Mouse (Mus musculus): ENCODE data around the gene Atp1b2. TPM values are rescaled to one million over a fixed set of nuclear protein-coding genes. Genes with fewer than 3 reads are reported as not detected.

Gene Atp1b2
- polyA plus RNA-seq, 1 experiment from 2014 or later = 3.2 TPM

GRCm38 (mm10) chr11:69564391-69564790 lies 41.4 kb downstream of the Atp1b2 start:
- peaks cover 6% of the 10 kb centered on the region; the same call in 1 of the 2 replicates for H3K27me3 ChIP-seq (replicated peaks; ENCODE audit: low read depth, poor library complexity, severe bottlenecking)
- H3K36me3 ChIP-seq (replicated peaks) = peaks cover 84% of the 10 kb centered on the region
- 55% methylated on average over 3 of the region's 3 CpGs for WGBS
- H3K27ac ChIP-seq (replicated peaks) = 0 out of 2 replicates have a peak overlapping the region, but pooled peaks have one; percentile 26
- no peak for DNase-seq (ENCODE audit: low spot score)
- no peak overlapping the region for H3K4me3 ChIP-seq
- no peaks in the 10 kb centered on the region for H3K9me3 ChIP-seq
- H3K4me1 ChIP-seq = peaks cover 65% of the 10 kb centered on the region

- Histone ChIP-seq H3K27me3 (replicated peaks; ENCODE audit: low read depth, poor library complexity, severe bottlenecking) (peaks cover 6% of the 10 kb centered on the region; the same call in 1 of the 2 replicates), H3K4me1 (peaks cover 75% of the 10 kb centered on the region), H3K36me3 (replicated peaks) (peaks cover 76% of the 10 kb centered on the region), H3K4me3 (peak overlapping the region; percentile 1; the same call in 1 of the 2 replicates), H3K27ac (replicated peaks) (peak overlapping the region; percentile 36), H3K9me3 (no peaks in the 10 kb centered on the region)
- WGBS = 67% methylated on average over 13 of the region's 13 CpGs
- DNase-seq (ENCODE audit: low spot score) = peak; percentile 48
These were observed 42.4 kb downstream of the Atp1b2 start for GRCm38 (mm10) chr11:69563373-69563772.

- H3K27me3 ChIP-seq (replicated peaks; ENCODE audit: low read depth, poor library complexity, severe bottlenecking) = peaks cover 22% of the 10 kb centered on the region
- peak; percentile 81 for DNase-seq (ENCODE audit: low spot score)
- H3K36me3 ChIP-seq (replicated peaks) = peaks cover 65% of the 10 kb centered on the region
- 10% methylated on average over 16 of the region's 16 CpGs for WGBS
- peak overlapping the region; percentile 97 for H3K27ac ChIP-seq (replicated peaks)
- H3K9me3 ChIP-seq = no peaks in the 10 kb centered on the region
- peaks cover 97% of the 10 kb centered on the region for H3K4me1 ChIP-seq
- H3K4me3 ChIP-seq = peak overlapping the region; percentile 89
These were observed 44.6 kb downstream of the Atp1b2 start for GRCm38 (mm10) chr11:69560896-69561854.

GRCm38 (mm10) chr11:69559851-69560765 lies 45.6 kb downstream of the Atp1b2 start, which contains the start of gene Efnb3:
Efnb3 (minus strand) TSS chr11:69560205.
- Histone ChIP-seq H3K27me3 (replicated peaks; ENCODE audit: low read depth, poor library complexity, severe bottlenecking) (peaks cover 25% of the 10 kb centered on the region), H3K9me3 (no peaks in the 10 kb centered on the region), H3K27ac (replicated peaks) (peak within 1 kb of the TSS; percentile 97), H3K36me3 (replicated peaks) (peaks cover 65% of the 10 kb centered on the region), H3K4me3 (peak within 1 kb of the TSS; percentile 89), H3K4me1 (peaks cover 95% of the 10 kb centered on the region)
- DNase-seq (ENCODE audit: low spot score) = peak; percentile 89
- WGBS = under 1% methylated on average over 59 of the region's 59 CpGs

GRCm38 (mm10) chr11:69559183-69559582 lies 46.6 kb downstream of the Atp1b2 start:
- no peak for DNase-seq (ENCODE audit: low spot score)
- peaks cover 95% of the 10 kb centered on the region for H3K4me1 ChIP-seq
- H3K36me3 ChIP-seq (replicated peaks) = peaks cover 65% of the 10 kb centered on the region
- H3K27ac ChIP-seq (replicated peaks) = peak overlapping the region; percentile 97
- H3K27me3 ChIP-seq (replicated peaks; ENCODE audit: low read depth, poor library complexity, severe bottlenecking) = peaks cover 25% of the 10 kb centered on the region
- WGBS = 8% methylated on average over 5 of the region's 5 CpGs
- no peaks in the 10 kb centered on the region for H3K9me3 ChIP-seq
- H3K4me3 ChIP-seq = peak overlapping the region; percentile 89

- WGBS = 38% methylated on average over 6 of the region's 6 CpGs
- Histone ChIP-seq H3K36me3 (replicated peaks) (peaks cover 63% of the 10 kb centered on the region), H3K27ac (replicated peaks) (peak overlapping the region; percentile 97), H3K4me1 (peaks cover 95% of the 10 kb centered on the region), H3K9me3 (no peaks in the 10 kb centered on the region), H3K4me3 (peak overlapping the region; percentile 89), H3K27me3 (replicated peaks; ENCODE audit: low read depth, poor library complexity, severe bottlenecking) (peaks cover 25% of the 10 kb centered on the region)
- no peak for DNase-seq (ENCODE audit: low spot score)
These were observed 47.0 kb downstream of the Atp1b2 start for GRCm38 (mm10) chr11:69558756-69559155.

GRCm38 (mm10) chr11:69557381-69557958 lies 48.3 kb downstream of the Atp1b2 start:
- Histone ChIP-seq H3K36me3 (replicated peaks) (peaks cover 50% of the 10 kb centered on the region), H3K9me3 (no peaks in the 10 kb centered on the region), H3K4me3 (peak overlapping the region; percentile 89), H3K4me1 (peaks cover 95% of the 10 kb centered on the region), H3K27ac (replicated peaks) (peak overlapping the region; percentile 49), H3K27me3 (replicated peaks; ENCODE audit: low read depth, poor library complexity, severe bottlenecking) (peaks cover 22% of the 10 kb centered on the region)
- DNase-seq (ENCODE audit: low spot score) = peak; percentile 63
- WGBS = 24% methylated on average over 14 of the region's 14 CpGs

- no peak for DNase-seq (ENCODE audit: low spot score)
- Histone ChIP-seq H3K4me3 (no peak overlapping the region), H3K27ac (replicated peaks) (0 out of 2 replicates have a peak overlapping the region, but pooled peaks have one; percentile 35), H3K4me1 (peaks cover 75% of the 10 kb centered on the region), H3K9me3 (no peaks in the 10 kb centered on the region), H3K36me3 (replicated peaks) (peaks cover 33% of the 10 kb centered on the region), H3K27me3 (replicated peaks; ENCODE audit: low read depth, poor library complexity, severe bottlenecking) (peaks cover 26% of the 10 kb centered on the region)
- WGBS = 81% methylated on average over 5 of the region's 5 CpGs
These were observed 51.1 kb downstream of the Atp1b2 start for GRCm38 (mm10) chr11:69554539-69555140.

GRCm38 (mm10) chr11:69553341-69553721 lies 52.4 kb downstream of the Atp1b2 start:
- WGBS = 5% methylated on average over 2 of the region's 2 CpGs

GRCm38 (mm10) chr11:69552622-69553340 lies 53.0 kb downstream of the Atp1b2 start:
- WGBS = 20% methylated on average over 14 of the region's 14 CpGs
- Histone ChIP-seq H3K27me3 (replicated peaks; ENCODE audit: low read depth, poor library complexity, severe bottlenecking) (peaks cover 44% of the 10 kb centered on the region), H3K9me3 (no peaks in the 10 kb centered on the region), H3K36me3 (replicated peaks) (peaks cover 33% of the 10 kb centered on the region), H3K4me1 (peaks cover 75% of the 10 kb centered on the region), H3K27ac (replicated peaks) (peak overlapping the region; percentile 80), H3K4me3 (peak overlapping the region; percentile 39)
- peak; percentile 81 for DNase-seq (ENCODE audit: low spot score)

More at GRCm38 (mm10) chr11:69553341-69553721, 52.4 kb downstream of the Atp1b2 start:
- peak overlapping the region; percentile 80 for H3K27ac ChIP-seq (replicated peaks)
- peaks cover 75% of the 10 kb centered on the region for H3K4me1 ChIP-seq
- peak overlapping the region; percentile 39 for H3K4me3 ChIP-seq
- H3K27me3 ChIP-seq (replicated peaks; ENCODE audit: low read depth, poor library complexity, severe bottlenecking) = peaks cover 39% of the 10 kb centered on the region
- DNase-seq (ENCODE audit: low spot score) = no peak
- H3K36me3 ChIP-seq (replicated peaks) = peaks cover 33% of the 10 kb centered on the region
- no peaks in the 10 kb centered on the region for H3K9me3 ChIP-seq

GRCm38 (mm10) chr11:69551310-69551709 lies 54.4 kb downstream of the Atp1b2 start:
- peaks cover 23% of the 10 kb centered on the region for H3K36me3 ChIP-seq (replicated peaks)
- no peaks in the 10 kb centered on the region for H3K9me3 ChIP-seq
- H3K27me3 ChIP-seq (replicated peaks; ENCODE audit: low read depth, poor library complexity, severe bottlenecking) = peaks cover 34% of the 10 kb centered on the region
- H3K4me1 ChIP-seq = peaks cover 75% of the 10 kb centered on the region
- 70% methylated on average over 4 of the region's 4 CpGs for WGBS
- DNase-seq (ENCODE audit: low spot score) = no peak
- no peak overlapping the region for H3K4me3 ChIP-seq
- H3K27ac ChIP-seq (replicated peaks) = no peak overlapping the region
